In genomic region chr10:111771010-111771409, GRCm38 (mm10) we compare ENCODE assay signal across 15 mouse cellular contexts.
"Had no signal": no experiment of that assay in that cellular context is flagged by ENCODE, and none has a peak within 500 bp of the region (broad histone marks: within the 10 kb centered on the region; RNA-seq: fewer than 3 reads in every experiment).

No protein-coding gene starts in this region.

- H3K4me3 ChIP-seq: limb, embryonic 10.5 days; liver, embryonic 15.5 days; megakaryocyte, embryonic 14.5 days; midbrain, embryonic 12.5 days; neural tube, embryonic 13.5 days; stomach, embryonic 15.5 days had no signal

- H3K9me3 ChIP-seq: limb, embryonic 10.5 days; liver, embryonic 15.5 days; megakaryocyte, embryonic 14.5 days; midbrain, embryonic 12.5 days; neural tube, embryonic 13.5 days; stomach, embryonic 15.5 days had no signal

- H3K4me2 ChIP-seq: liver, embryonic 11.5 days; liver, embryonic 15.5 days; midbrain, embryonic 12.5 days; neural tube, embryonic 13.5 days; stomach, embryonic 15.5 days had no signal

- H3K9ac ChIP-seq: liver, embryonic 15.5 days; midbrain, embryonic 12.5 days; neural tube, embryonic 13.5 days; stomach, embryonic 15.5 days had no signal

- H3K4me1 ChIP-seq: limb, embryonic 10.5 days; liver, embryonic 15.5 days; midbrain, embryonic 12.5 days; neural tube, embryonic 13.5 days had no signal

- H3K36me3 ChIP-seq: limb, embryonic 10.5 days; liver, embryonic 15.5 days; midbrain, embryonic 12.5 days; neural tube, embryonic 13.5 days; stomach, embryonic 15.5 days had no signal

- H3K27me3 ChIP-seq: liver, embryonic 15.5 days; megakaryocyte, embryonic 14.5 days; midbrain, embryonic 12.5 days; neural tube, embryonic 13.5 days; stomach, embryonic 15.5 days had no signal

- ATAC-seq: midbrain, embryonic 16.5 days had no signal

- H3K27ac ChIP-seq: limb, embryonic 10.5 days; liver, embryonic 15.5 days; macrophage; midbrain, embryonic 12.5 days; neural tube, embryonic 13.5 days; stomach, embryonic 15.5 days had no signal

- DNase-seq: kidney, postnatal 14 days; lung, adult 2 months; lung, postnatal 10 days; right cerebral cortex, postnatal 14 days; thymus, adult 2 months; thymus, postnatal 25 days had no signal
